Mouse (Mus musculus) MEL (cell line): Measurements from ENCODE around the gene Pard3. TPM values are rescaled to one million over a fixed set of nuclear protein-coding genes. Genes with fewer than 3 reads are reported as not detected.

ENCODE experiments used
- DNase-seq: peaks from one replicate; pipeline ENCODE4 v3.0.0; 2011; ENCODE audit warnings: low read depth, low spot score
- H3K27ac ChIP-seq: 2 replicates; pipeline ENCODE4 v1.5.1; 2012; ENCODE audit warnings: low read depth, mild to moderate bottlenecking, control low read depth, low read length, moderate library complexity; ENCODE audit not compliant: control insufficient read depth
- H3K27me3 ChIP-seq, 2 experiments: fragments of 150-350 bp in 1 of 2; sonication (generic) in 1 of 2; 2 replicates each; pipeline ENCODE4 v1.6.1; 2012; ENCODE audit warnings: low read length in 2 of 2, mild to moderate bottlenecking in 2 of 2, improper control_type of control experiment in 1 of 2, moderate library complexity in 1 of 2; ENCODE audit not compliant: insufficient read depth in 2 of 2, control insufficient read depth in 1 of 2
- H3K36me3 ChIP-seq, 2 experiments: 2 replicates each; pipeline ENCODE4 v1.6.1; 2012 to 2014; ENCODE audit warnings: low read length in 2 of 2, improper control_type of control experiment in 1 of 2, inconsistent platforms in 1 of 2, mild to moderate bottlenecking in 1 of 2; ENCODE audit not compliant: insufficient read depth in 2 of 2, control insufficient read depth in 1 of 2
- H3K4me1 ChIP-seq, 2 experiments: fragments of 150-350 bp in 1 of 2; sonication (generic) in 1 of 2; 2 replicates each; pipeline ENCODE4 v1.6.1; 2012; ENCODE audit warnings: low read length in 2 of 2, improper control_type of control experiment in 1 of 2, mild to moderate bottlenecking in 1 of 2; ENCODE audit not compliant: insufficient read depth in 2 of 2, control insufficient read depth in 1 of 2
- H3K4me3 ChIP-seq, 2 experiments: fragments of 150-350 bp in 1 of 2; sonication (generic) in 1 of 2; 2 replicates each; pipeline ENCODE4 v1.5.1; 2012; ENCODE audit warnings: low read depth in 2 of 2, low read length in 2 of 2, mild to moderate bottlenecking in 2 of 2, moderate library complexity in 2 of 2, control low read depth in 1 of 2, improper control_type of control experiment in 1 of 2; ENCODE audit not compliant: control insufficient read depth in 1 of 2, insufficient read depth in 1 of 2
- H3K79me2 ChIP-seq: 2 replicates; pipeline ENCODE4 v1.6.1; 2012; ENCODE audit warnings: mild to moderate bottlenecking, low read length, moderate library complexity; ENCODE audit not compliant: control insufficient read depth, poor library complexity, insufficient read depth
- H3K9ac ChIP-seq: 2 replicates; pipeline ENCODE4 v1.6.1; 2012; ENCODE audit warnings: low read depth, mild to moderate bottlenecking, control low read depth, low read length, moderate library complexity; ENCODE audit not compliant: control insufficient read depth, poor library complexity, severe bottlenecking
- H3K9me3 ChIP-seq: fragments of 150-350 bp; sonication (generic); replicated peaks from 2 replicates; pipeline ENCODE4 v1.6.1; 2012; ENCODE audit warnings: mild to moderate bottlenecking, low read length, improper control_type of control experiment, moderate library complexity; ENCODE audit not compliant: insufficient read depth
- CHD1 ChIP-seq: IDR thresholded peaks from 2 replicates; pipeline ENCODE4 v1.6.1; 2012; ENCODE audit warnings: low read depth, mild to moderate bottlenecking, inconsistent platforms, low read length, improper control_type of control experiment
- CTCF ChIP-seq, 3 experiments: IDR thresholded peaks in 2 of 3; conservative IDR thresholded peaks in 1 of 3; 2 replicates each; pipeline ENCODE4 v1.5.1; 2011 to 2012; ENCODE audit warnings: low read length in 3 of 3, low read depth in 2 of 3, mild to moderate bottlenecking in 2 of 3, improper control_type of control experiment in 1 of 3, inconsistent platforms in 1 of 3, mixed read lengths in 1 of 3, moderate library complexity in 1 of 3; ENCODE audit not compliant: control insufficient read depth in 1 of 3, insufficient read depth in 1 of 3, poor library complexity in 1 of 3, severe bottlenecking in 1 of 3
- EP300 ChIP-seq, 2 experiments: IDR thresholded peaks; 2 replicates each; pipeline ENCODE4 v1.6.1; 2011; ENCODE audit warnings: improper control_type of control experiment in 2 of 2, low read length in 2 of 2, low read depth in 1 of 2, mild to moderate bottlenecking in 1 of 2
- GABPA ChIP-seq: IDR thresholded peaks from 2 replicates; pipeline ENCODE4 v1.6.1; 2012; ENCODE audit warnings: low read depth, mild to moderate bottlenecking, inconsistent platforms, low read length, improper control_type of control experiment, moderate library complexity
- JUND ChIP-seq: IDR thresholded peaks from 2 replicates; pipeline ENCODE4 v1.6.1; 2011; ENCODE audit warnings: low read depth, mild to moderate bottlenecking, improper control_type of control experiment, low read length
- MAX ChIP-seq: IDR thresholded peaks from 2 replicates; pipeline ENCODE4 v1.6.1; 2011; ENCODE audit warnings: low read length, improper control_type of control experiment
- MYC ChIP-seq: IDR thresholded peaks from 2 replicates; pipeline ENCODE4 v1.6.1; 2011; ENCODE audit warnings: low read depth, mild to moderate bottlenecking, low read length, improper control_type of control experiment, moderate library complexity
- POLR2A ChIP-seq, 2 experiments: IDR thresholded peaks; 2 replicates each; pipeline ENCODE4 v1.6.1; 2011 to 2012; ENCODE audit warnings: low read length in 2 of 2, mild to moderate bottlenecking in 2 of 2, control low read depth in 1 of 2, improper control_type of control experiment in 1 of 2, low read depth in 1 of 2, moderate library complexity in 1 of 2; ENCODE audit not compliant: control insufficient read depth in 1 of 2, insufficient read depth in 1 of 2, poor library complexity in 1 of 2
- POLR2AphosphoS2 ChIP-seq: IDR thresholded peaks from 2 replicates; pipeline ENCODE4 v1.6.1; 2011; ENCODE audit warnings: low read length, improper control_type of control experiment
- RCOR1 ChIP-seq: IDR thresholded peaks from 2 replicates; pipeline ENCODE4 v1.6.1; 2012; ENCODE audit warnings: low read depth, mild to moderate bottlenecking, inconsistent platforms, low read length, improper control_type of control experiment
- SIN3A ChIP-seq: IDR thresholded peaks from 2 replicates; pipeline ENCODE4 v1.6.1; 2012; ENCODE audit warnings: low read length, improper control_type of control experiment, inconsistent platforms
- SMC3 ChIP-seq: IDR thresholded peaks from 2 replicates; pipeline ENCODE4 v1.6.1; 2011; ENCODE audit warnings: low read depth, low read length, improper control_type of control experiment
- TAL1 ChIP-seq: IDR thresholded peaks from 2 replicates; pipeline ENCODE4 v1.6.1; 2012; ENCODE audit warnings: mild to moderate bottlenecking, inconsistent platforms, low read length, moderate library complexity, mixed read lengths
- TCF12 ChIP-seq: IDR thresholded peaks from 2 replicates; pipeline ENCODE4 v1.6.1; 2014; ENCODE audit warnings: low read depth, mild to moderate bottlenecking, inconsistent platforms, low read length, improper control_type of control experiment, moderate library complexity
- ZC3H11A ChIP-seq: IDR thresholded peaks from 2 replicates; pipeline ENCODE4 v1.6.1; 2012; ENCODE audit warnings: low read depth, mild to moderate bottlenecking, inconsistent platforms, low read length, improper control_type of control experiment
- ZNF384 ChIP-seq: IDR thresholded peaks from 2 replicates; pipeline ENCODE4 v1.6.1; 2012; ENCODE audit warnings: low read depth, mild to moderate bottlenecking, inconsistent platforms, low read length, improper control_type of control experiment
- polyA plus RNA-seq, 2 experiments: library from polyadenylated mRNA; stranded (reverse) in 1 of 2; unstranded in 1 of 2; fragments of >175 nt in 1 of 2; fragments of >200 nt in 1 of 2; gene quantifications; 2 replicates each; pipeline versions ENCODE4 v1.2.1 to v1.2.4; 2012; ENCODE audit warnings: low replicate concordance in 2 of 2, low read depth in 1 of 2; ENCODE audit not compliant: insufficient read length in 2 of 2, insufficient read depth in 1 of 2, missing spikeins in 1 of 2
- total RNA-seq: library from RNA; depleted of rRNA; stranded (reverse); fragments of 300-350 nt; gene quantifications from 2 replicates; pipeline ENCODE4 v1.2.3, GENCODE M21; 2012

Pard3 gene
- total and polyA plus RNA-seq, 3 experiments, result not detected

DNA sequence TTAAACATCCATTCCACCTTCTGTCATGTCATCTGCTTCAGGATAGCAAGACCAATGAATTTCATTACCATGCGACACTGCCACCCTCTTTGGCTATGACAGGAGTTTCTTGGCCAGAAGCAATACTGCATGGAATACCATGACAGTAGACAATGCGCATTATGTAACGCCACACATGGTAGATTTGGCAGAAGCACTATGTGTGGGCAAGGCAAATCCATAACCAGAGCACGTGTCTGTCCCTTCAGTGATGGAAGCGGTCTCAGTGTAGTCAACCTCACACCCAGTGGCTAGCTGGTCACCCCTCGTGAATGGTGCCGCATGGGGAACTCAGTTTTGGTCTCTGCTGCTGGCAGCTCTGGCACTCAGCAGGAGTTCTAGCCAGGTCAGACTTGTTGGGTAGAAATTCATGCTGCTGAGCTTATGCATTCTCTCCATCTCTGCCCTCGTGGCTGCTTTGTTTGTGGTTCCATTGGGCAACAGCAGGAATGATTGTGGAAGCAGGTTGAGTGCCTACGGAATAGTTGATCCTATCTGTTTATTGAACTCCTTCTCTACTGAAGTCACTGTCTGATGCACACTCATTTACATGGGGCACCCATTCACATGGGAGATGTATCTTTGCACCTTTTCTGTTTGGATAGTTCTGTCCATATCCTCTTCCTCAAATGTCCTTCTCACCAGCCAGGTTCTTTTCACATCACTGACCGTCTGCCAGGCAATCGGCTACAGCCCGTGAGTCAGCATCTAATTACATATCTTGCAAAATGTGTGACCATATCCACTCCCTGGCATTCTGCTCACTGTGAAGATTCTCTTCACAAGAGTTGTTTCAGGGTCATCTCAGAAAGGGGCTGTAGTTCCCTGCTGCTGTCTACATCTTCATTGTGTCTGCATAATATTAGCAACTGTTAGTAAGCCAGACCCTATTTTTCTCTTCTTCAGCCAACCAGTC is 100.9 kb downstream of the Pard3 start:
- no peak overlapping the region for H3K27ac ChIP-seq
- H3K4me1 ChIP-seq, result no peaks in the 10 kb centered on the region
- no peaks in the 10 kb centered on the region for H3K9me3 ChIP-seq
- no peak overlapping the region for H3K4me3 ChIP-seq
- H3K27me3 ChIP-seq, result no peaks in the 10 kb centered on the region
- no peak overlapping the region for H3K9ac ChIP-seq
- DNase-seq, result no peak
- no peaks in the 10 kb centered on the region for H3K36me3 ChIP-seq
- TF ChIP-seq TAL1, result no peak
- no peak for TF ChIP-seq POLR2A (IDR thresholded peaks at IDR 0.05; ENCODE audit: control insufficient read depth in 1 of 2, insufficient read depth in 1 of 2, low read depth in 1 of 2, low read length in 2 of 2, poor library complexity in 1 of 2)
- TF ChIP-seq MAX, result no peak
- no peak for TF ChIP-seq POLR2AphosphoS2
- no peak for TF ChIP-seq MYC
- TF ChIP-seq SIN3A, result no peak
- no peak for TF ChIP-seq ZNF384
- TF ChIP-seq GABPA, result no peak
- no peak for TF ChIP-seq RCOR1
- no peak for TF ChIP-seq EP300 (IDR thresholded peaks at IDR 0.05; ENCODE audit: low read depth in 1 of 2, low read length in 2 of 2)
- TF ChIP-seq ZC3H11A, result no peak
- no peak for TF ChIP-seq TCF12
- no peaks in the 10 kb centered on the region for H3K79me2 ChIP-seq

GRCm38 (mm10) chr8:127168496-127168895 is 104.8 kb downstream of the Pard3 start:
- no peaks in the 10 kb centered on the region for H3K79me2 ChIP-seq
- no peaks in the 10 kb centered on the region for H3K27me3 ChIP-seq
- no peak for TF ChIP-seq MAX
- TF ChIP-seq CHD1, result no peak
- TF ChIP-seq JUND, result no peak
- TF ChIP-seq CTCF (IDR thresholded peaks at IDR 0.05 in 2 of 3, conservative IDR thresholded peaks at IDR 0.05 in 1 of 3; ENCODE audit: control insufficient read depth in 1 of 3, insufficient read depth in 1 of 3, low read depth in 2 of 3, low read length in 3 of 3, poor library complexity in 1 of 3, severe bottlenecking in 1 of 3), result no peak
- TF ChIP-seq SMC3, result no peak
- H3K4me3 ChIP-seq, result no peak overlapping the region
- no peak for DNase-seq
- H3K36me3 ChIP-seq, result no peaks in the 10 kb centered on the region
- H3K9ac ChIP-seq, result no peak overlapping the region
- no peak overlapping the region for H3K27ac ChIP-seq
- H3K9me3 ChIP-seq, result no peaks in the 10 kb centered on the region
- H3K4me1 ChIP-seq, result no peaks in the 10 kb centered on the region
